Mouse (Mus musculus): ENCODE measurements around the gene Tspan18. TPM values are rescaled to one million over a fixed set of nuclear protein-coding genes. Genes with fewer than 3 reads are reported as not detected.

The Tspan18 gene
- total RNA-seq, 2 experiments from 2014 or later: 1.4 to 1.6 TPM

DNA sequence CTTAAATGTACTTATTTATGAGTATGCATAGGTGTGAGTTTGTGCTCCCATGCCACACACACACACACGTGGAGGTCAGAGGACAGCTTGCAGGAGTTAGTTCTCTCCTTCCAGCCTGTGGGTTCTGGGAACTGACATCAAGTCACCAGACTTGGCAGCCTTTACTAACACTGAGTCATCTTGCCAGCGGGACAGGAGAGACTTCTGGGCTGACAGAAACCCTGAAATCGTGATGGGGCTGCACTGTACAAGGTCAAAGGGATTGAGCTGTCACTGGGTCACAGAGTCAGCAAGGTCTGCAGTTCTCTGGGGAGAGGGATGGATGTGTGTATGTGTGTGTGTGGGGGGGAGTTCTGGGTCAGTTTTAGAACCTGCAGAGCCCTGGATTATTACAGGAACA, 36.6 kb downstream of the Tspan18 start:
- DNase-seq (ENCODE audit: low spot score in 2 of 2): no peak

DNA sequence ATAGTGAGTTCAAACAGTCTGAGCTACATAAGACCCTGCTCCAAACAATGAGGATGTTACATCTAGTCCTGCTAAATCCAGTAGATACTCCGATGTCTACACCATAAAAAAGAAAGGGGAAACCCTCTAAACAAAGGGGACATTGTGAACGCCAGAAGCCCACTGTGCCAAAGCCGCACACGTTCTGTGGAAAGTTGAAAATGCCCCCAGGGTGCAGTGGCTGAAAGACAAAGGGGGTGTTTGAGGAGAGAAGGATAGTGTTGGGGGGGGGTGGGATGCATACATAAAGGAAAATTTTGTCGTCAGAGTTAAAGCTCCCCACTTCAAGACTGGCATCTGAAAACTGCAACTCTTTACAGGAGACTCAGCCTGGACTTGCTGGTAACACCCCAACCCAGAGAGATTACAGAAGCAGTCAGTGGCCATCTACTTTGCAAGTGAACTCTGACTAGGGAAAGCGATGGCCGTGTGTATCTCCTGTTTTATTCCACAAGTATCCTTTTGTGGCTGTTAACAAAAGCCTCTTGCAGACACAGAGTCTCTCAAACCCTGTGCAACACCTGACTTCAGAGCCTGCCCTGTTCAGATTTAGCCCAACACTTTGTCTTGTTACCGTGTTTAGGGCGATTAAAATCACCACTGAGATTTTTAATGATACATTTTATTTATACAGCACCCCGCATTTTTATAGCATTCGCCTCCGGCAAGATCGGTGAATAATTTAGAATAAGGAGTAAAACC, 42.9 kb downstream of the Tspan18 start:
- DNase-seq (ENCODE audit: low spot score in 2 of 2): no peak

DNA sequence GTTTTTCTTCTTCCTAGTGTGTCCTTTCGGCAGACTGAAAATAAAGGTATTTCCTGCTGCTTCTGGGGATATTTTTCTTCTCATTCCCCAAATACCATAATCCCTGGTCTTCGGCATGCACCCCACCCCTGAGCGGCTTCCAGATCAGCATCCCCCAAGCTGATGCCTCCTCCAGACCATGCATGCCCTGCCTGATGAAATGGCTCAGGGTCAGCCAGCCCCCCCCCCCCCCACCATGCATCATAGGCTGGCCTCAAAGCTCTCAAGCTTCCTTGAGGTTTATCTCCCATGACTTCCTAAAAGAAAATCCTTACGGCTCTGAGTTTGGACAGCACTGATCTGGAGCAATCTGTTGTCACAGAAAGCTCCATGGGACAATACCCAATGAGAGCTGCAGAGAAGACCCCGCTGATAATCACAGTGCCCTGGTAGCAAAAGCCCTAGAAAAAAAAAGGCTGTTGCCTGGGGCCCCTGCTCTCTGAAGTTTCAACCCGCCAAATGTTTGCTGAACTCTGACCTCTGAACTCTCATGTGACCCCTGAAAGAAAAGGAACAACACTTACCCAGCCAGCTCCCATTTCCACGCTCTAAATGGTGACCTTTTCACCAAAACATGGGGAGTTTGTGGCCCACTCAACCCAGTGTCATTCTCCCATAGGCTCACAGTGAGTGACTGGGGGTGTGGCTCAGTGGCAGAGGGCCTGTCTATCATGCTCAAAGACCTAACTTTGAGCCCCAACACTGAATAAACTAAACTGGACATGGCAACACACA, 43.8 kb downstream of the Tspan18 start:
- no peak for DNase-seq (ENCODE audit: low spot score in 2 of 2)

DNA sequence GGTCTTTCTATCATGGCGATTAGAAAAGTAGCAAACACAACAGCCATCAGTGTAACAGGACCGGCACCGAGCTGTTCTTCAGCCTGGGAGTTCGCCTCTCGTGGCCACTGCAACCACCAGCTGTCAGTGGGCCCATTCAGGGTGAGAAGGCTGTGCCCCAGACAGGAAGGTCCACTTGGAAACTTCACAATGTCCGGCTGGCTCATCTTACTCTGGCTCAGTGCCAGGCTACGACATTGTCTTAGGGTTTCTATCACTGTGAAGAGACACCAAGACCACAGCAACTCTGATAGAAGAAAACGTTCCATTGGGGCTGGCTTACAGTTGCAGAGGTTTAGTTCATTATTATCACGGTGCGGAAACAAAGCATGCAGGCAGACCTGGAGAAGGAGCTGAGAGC, 45.1 kb downstream of the Tspan18 start:
- DNase-seq (ENCODE audit: low spot score in 2 of 2): no peak

DNA sequence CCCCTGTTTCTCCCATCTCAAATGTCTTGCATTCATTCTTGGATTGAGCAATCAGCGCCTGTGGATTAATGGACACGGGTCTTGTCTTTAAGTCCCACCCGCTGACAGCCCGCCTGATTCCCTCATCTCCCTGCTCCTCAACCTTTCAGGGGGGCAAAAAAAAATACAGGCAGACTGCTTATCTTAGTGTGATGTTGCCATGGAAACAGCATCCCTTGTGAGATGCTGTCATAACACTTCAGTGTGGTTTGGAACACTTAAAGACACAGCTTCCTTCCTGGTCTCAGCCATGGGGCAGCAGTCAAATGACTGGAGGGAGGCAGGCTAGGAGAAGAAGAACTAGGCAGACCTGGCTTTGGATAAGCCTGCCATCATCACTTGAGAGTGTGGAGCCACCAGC, 47.0 kb downstream of the Tspan18 start:
- no peak for DNase-seq (ENCODE audit: low spot score in 2 of 2)

DNA sequence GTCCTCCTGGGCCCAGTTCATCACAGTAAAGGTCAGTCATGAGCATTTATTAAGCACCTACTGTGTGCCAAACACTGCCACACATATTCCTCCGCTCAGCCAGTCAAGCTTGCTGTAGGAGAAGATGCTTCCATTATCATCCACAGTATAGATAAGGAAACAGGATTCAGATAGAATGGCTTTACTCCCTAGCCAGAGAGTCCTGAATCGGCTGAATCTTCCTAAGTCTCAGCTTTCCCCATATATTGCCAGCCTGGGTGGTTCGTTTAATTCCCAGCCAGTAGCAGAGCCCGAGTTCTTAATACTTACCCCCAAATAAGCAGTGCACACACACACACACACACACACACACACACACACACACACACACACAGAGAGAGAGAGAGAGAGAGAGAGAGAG, 47.6 kb downstream of the Tspan18 start:
- DNase-seq (ENCODE audit: low spot score in 2 of 2): no peak

DNA sequence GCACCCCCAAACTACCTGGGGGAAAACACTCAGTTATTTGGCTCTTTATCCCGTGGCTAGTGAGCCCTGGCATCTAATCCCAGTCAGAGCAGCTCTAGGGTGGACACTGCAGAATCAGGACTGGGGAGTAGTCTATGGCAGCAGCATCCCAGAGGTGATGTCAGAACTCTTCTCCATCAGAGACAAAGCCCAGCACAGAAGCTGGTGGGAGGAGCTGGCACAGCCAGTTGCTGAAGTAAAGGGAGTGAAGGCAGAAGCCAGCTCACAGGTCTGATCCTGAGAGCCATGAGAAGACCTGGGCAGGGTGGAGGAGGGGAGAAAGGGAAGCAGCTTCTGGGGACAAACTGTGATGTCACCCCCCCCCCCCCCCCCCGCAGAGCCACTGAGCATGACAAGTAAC, 48.0 kb downstream of the Tspan18 start:
- no peak for DNase-seq (ENCODE audit: low spot score in 2 of 2)

DNA sequence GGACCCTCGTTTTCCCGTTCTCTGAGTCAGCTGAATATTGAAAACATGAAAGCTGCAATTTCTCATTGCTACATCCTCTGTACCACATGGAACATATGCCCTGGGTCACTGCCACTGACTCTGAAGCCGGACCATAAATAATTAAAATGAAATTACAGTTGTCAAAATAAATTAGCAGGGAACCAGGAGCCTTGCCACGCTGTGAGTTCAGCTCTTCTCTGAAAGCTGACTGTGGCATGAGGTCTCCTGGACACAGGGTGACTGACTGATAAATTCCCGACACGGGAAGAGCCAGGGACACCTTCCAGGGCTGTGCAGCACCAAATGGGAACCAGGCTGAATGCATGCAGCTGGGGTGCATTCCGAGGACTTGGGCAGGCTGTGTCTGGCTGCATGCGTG, 48.5 kb downstream of the Tspan18 start:
- DNase-seq (ENCODE audit: low spot score in 2 of 2): no peak

DNA sequence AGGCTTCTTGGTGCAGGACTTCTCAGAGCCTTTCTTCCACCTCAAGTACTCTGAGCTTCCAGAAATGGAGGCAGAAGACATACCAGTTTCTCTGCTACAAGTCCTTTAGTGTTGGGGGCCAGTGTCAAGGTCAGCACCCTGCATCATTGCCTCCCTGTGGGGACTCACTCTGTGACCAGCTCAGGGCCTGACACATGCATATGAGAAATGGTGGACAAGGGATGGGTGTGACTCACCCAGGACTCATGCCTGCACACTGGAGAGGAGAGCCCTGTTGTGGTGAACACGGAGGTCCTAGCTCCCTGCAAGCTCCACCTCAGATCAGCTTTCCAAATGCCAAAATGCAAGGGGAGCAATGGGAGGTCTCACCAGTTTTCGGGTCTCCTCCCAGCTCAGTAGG, 49.7 kb downstream of the Tspan18 start:
- DNase-seq (ENCODE audit: low spot score in 2 of 2): no peak

DNA sequence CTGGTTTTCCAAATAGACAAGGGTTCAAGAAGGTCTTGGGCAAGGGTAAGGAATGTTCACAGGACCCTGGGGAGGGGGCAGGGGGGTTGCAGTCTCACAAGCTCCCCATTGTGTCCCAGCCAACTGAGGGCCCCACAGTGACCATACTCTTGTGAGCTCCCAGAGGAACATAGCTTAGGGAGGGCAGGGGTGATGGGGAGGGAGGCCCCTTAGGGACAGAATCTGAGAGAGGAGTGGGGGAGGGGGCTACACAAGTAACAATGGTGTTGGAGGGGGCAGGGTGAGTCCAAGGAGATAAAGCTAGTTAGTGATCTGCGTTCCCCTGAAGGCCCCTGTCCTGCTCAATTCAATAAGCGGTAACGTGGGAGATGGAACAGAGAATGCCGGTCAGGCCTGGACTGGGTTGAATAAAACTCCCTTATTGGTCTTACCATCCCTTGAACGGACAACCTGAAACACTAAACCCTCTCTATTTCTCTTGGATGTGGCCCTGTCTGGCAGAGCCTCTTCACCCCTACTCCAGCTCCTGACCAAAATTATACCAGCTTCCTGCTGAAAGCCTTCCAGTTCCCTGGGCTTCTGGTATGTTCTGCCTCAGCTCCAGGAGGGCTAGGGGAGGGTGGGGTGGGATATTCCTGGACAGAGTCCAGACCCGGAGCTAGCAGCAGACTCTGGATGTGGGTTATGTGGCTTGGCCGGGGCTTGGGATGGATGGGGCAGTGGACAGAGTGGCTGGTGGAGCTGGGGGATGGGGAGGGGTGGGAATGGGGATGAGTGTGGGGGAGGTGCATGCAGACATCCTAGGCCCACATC, 50.6 kb downstream of the Tspan18 start:
- no peak for DNase-seq (ENCODE audit: low spot score in 2 of 2)

DNA sequence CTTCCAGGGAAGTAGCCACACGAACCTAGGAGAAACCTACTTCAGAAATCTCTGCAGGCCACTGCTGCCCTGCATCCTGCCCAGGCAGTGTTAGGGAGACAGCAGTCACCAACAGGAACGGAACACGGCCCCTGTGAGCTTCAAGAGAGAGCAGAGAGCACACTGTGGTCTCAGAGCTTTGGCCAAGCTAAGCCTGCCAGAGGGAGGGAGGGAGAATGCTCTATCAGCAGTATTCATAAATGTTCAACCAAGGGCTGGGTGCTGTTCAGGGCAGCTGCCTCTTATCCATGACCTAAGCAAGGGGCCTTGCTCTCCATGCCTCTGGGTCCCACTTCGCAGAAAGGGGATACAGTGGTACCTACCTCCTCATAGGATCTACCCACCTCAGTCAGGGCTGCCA, 51.7 kb downstream of the Tspan18 start:
- DNase-seq (ENCODE audit: low spot score in 2 of 2): no peak

DNA sequence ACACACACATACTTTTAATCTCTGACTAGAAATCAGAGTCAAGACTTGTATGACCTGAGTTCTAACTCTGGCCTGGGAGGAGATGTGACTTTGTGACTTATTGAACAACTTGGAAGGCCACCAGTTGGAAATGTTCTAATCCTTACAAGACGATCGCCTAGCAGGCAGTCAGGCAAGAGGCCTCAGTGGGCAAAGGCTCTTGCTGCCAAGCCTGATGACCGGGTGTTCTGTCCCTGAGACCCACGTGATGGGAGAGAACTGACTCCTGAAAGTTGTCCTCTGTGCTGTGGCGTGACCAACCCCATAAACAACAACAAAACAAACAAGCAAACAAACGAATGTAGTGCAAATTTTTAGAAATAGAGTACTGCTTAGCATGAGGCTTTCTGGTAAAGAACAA, 52.8 kb downstream of the Tspan18 start:
- DNase-seq (ENCODE audit: low spot score in 2 of 2): no peak

DNA sequence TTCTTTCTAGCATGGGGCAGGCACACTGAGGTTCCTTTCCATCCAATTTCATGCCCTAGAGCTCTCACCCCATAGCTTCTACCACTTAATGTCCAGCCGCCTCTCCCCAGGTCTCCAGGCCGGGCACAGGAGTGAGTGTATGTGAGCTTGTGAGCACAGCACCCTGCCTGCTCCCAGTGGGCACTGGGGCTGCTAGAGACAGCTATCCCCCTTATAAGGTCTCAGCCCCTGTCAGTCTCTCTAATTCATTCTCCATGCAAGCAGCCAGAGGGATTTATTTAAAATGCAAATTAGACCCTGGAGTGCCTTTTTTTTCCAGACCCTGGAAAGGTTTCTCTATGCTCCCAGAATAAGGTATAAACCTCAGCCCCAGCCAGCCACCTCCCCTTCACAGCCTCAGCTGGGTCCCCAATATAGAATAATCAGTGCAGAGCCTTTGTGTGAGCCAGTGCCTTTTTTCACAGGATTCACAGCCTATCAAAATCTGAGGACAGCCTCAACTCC, 54.1 kb downstream of the Tspan18 start:
- no peak for DNase-seq (ENCODE audit: low spot score in 2 of 2)

DNA sequence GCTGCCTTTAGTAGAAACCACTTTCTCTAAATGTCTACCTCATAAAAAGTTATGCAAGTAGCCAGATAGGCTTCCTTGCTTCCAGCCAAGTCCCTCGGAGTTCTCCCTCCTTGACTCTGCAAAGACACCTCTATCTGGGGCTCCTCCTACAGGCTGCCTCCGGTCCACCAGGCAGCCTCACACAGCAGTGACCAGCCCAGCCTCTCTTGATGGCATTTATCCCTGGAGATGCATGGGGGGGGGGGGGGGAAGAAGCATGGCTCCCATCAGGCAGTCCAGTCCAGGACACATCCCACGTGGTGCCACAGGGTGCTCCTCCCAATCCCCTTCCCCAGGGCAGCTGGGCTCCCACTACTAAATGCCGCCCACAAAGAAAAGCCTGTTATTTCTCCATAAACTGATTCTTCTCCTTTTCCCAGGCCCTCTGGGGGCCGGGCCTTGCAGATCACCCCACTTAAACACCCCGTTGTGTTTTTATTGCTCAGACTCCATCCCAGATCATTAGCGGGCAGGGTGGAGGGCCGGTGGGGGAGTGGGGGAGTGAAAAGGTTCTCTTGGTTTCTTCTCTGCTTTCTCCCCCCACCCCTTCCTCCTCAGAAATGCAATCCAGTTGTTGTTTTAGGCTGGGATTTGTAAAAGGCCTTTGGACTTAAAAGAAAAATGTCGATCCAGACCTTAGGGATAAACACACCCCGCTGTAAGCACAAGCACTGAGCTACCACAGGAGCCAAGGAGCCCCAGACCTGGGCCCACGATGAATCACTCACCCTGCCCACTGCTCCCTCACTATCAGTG, 55.9 kb downstream of the Tspan18 start:
- DNase-seq (ENCODE audit: low spot score in 2 of 2): no peak

DNA sequence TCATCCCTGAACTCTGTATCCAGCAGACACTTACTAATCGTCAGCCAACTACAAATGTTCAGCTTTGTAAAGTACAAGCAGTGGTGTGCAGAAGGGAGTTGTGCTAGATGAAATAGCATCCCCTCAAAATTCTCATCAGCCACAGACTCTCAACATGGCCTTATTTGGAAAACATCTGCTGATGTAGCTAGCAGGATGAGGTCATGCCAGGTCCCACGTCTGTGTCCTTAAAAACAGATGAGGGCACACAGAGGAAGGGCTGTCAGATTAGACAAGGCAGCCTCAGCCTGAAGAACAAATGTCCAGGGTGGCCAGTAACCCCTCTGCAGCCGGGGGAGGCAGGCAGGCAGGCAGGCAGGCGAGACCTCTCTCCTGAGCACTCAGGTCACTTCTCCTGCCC, 56.8 kb downstream of the Tspan18 start:
- DNase-seq (ENCODE audit: low spot score in 2 of 2): no peak

DNA sequence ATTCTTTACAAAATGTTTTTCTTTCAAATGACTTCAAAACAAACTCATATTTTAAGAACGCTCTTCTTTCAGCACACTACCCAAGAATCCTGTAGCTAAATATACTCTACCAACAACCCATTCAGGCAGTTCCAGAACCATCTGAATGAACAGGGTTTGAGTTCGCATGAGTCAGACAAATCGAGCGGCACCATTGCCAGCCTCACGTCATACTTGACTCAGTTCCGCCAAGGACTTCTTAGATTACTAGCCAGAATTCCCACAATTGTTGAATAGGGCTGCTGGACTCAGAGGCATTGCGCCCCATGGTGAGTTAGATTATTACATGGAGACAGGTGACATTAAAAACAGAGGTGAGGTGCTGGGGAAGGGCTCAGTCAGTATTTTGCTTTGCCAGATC, 58.3 kb downstream of the Tspan18 start:
- peak; percentile 25 to 29 for DNase-seq (ENCODE audit: low spot score in 2 of 2)

DNA sequence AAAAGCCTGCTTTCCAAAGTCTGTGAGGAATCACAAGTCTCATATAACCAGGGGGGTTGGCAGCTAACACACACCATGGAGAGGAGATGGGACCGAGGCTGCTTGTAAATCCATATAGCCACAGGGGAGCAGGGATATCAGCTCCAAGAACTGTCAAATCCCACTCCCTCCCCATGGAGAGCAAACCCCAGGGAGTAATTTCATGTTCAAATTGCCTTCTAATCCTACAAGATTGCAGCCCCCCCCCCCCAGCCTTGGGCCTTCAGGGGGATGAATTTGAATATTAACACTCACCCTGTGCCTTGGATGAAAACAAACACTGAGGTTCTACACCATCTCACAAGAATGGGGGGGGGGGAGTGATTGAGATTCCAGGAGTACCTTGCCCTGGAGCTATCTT, 60.4 kb downstream of the Tspan18 start:
- DNase-seq (ENCODE audit: low spot score in 2 of 2): no peak

DNA sequence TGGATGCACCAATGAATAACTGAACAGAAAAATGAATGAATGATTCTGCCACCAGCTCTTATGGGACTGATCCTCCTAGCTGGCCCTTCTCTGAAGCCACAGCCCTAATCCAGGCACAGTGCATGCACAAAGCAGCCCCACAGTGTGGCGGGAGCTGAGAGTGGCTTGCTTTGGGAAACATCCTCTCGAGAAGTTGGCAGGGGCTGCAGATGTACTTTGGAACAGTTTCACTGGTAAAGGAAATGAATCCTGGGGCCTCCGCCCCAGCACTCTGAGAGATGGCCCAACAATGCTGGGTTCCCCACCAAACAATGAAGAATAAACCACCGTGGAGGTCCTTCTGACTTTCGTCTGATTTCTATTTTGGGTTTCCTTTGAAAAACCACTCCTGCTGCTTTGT, 64.2 kb downstream of the Tspan18 start:
- DNase-seq (ENCODE audit: low spot score in 2 of 2): no peak

DNA sequence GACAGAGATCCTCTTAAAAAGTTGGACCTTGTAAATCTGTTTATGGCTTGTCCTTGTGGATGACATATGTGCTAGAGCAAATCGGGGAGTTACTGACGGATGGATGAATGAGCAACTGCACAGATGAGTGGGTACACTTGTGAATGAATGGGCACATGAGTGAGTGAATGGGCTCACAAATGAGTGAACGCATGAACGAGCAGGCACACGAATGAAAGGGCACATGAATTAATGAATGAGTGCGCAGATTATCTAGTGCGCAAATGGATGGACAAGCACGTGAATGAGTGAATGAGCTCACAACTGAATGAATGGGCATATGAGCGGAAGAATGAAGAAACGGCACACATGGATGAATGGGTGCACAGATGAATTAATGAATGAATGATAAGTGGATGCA, 64.7 kb downstream of the Tspan18 start:
- DNase-seq (ENCODE audit: low spot score in 2 of 2): no peak

DNA sequence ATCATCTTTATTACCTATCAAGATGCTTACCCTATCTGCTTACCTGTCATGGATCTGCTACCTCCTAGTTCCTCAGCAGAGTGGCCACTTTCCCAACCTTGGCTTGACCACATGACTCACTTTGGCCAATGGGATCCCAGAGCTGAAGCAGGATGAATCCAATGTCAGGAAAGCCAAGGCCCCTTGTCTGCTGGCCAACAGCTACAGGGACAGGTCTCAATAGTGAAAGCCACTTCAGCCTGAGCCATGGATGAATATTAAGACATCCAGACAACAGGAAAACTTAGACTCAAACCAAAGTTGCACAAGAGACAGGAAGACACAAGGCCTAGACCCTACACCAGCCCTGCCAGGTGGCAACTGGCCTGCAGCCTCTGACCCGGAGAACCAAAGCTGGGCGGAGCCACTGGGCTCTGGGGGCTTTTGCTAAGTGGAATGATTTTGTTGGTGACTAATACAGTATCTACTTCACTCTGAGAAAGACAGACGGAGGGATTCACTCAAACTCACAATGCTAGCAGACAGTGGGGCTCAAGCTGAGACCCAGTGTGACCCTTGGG, 65.5 kb downstream of the Tspan18 start:
- no peak for DNase-seq (ENCODE audit: low spot score in 2 of 2)

DNA sequence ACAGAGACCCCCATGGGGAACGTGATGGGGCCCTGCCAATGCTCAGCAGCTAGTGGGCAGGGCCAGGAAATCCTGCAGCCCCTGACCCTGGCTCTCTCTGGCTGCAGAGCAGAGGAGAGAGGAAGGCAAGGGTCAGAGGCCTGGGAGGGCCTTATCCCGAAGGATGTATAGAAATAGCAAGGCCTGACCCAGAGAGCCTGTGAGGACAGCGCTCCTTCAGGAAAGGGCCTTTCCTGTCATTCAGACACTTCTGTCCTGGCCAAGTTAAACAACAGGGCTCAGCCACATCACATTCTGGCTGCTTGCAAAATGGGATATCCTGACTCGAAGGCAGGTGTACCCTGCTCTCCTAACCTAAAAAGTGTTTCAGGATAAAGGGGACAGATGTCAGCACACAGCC, 66.5 kb downstream of the Tspan18 start:
- DNase-seq (ENCODE audit: low spot score in 2 of 2): no peak

All from left cerebral cortex, adult 18-20 months (tissue).